Mouse (Mus musculus) heart, adult 8-10 months (tissue): Measurements from ENCODE around the gene C1rl. TPM values are rescaled to one million over a fixed set of nuclear protein-coding genes. Genes with fewer than 3 reads are reported as not detected.
"Not testable (repeated sequence)": the region's sequence is repeated elsewhere in the genome, so short reads cannot be mapped to it uniquely, and the experiment has no call there.

ENCODE experiments used
- DNase-seq: peaks from one replicate; pipeline ENCODE4 v3.0.0; 2022; ENCODE audit warnings: low spot score
- total RNA-seq, 4 experiments: library from RNA; stranded (reverse); gene quantifications; 2 replicates each; pipeline ENCODE4 v1.2.4; 2022

The C1rl gene
- total RNA-seq, result 1 to 10 TPM; 1.1 to 2.1 (median 1.9) TPM

- DNase-seq, result peak; percentile 89
Measured at GRCm38 (mm10) chr6:124492842-124493561, at the start of gene C1rl. Gene C1rl (plus strand): TSS chr6:124493113.

- DNase-seq, result no peak
Measured at GRCm38 (mm10) chr6:124443338-124443737, 49.6 kb upstream of the C1rl start.

- no peak for DNase-seq
Measured at GRCm38 (mm10) chr6:124446024-124446423, 46.9 kb upstream of the C1rl start.

- no peak for DNase-seq
Measured at GRCm38 (mm10) chr6:124446459-124446858, 46.5 kb upstream of the C1rl start.

DNA sequence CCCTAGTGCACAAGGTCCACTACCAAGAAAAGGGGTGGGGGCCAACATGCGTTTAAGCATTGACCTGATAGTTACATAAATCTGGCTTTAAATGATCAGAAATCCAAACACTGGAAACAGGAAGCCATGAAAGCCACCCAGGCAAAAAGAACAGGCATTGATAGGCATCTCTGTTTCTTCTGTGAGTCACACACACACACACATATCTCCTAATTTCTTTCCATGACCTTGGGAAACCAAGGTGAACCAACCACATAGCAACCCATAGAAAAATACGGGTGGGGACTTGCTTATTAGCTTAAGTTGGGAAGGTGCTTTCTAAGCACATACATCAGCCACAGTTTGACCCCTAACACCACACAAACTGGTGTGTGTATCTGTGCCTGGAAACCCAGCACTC, 45.6 kb upstream of the C1rl start:
- DNase-seq, result no peak

GRCm38 (mm10) chr6:124448186-124448852, 44.6 kb upstream of the C1rl start:
- no peak for DNase-seq

DNA sequence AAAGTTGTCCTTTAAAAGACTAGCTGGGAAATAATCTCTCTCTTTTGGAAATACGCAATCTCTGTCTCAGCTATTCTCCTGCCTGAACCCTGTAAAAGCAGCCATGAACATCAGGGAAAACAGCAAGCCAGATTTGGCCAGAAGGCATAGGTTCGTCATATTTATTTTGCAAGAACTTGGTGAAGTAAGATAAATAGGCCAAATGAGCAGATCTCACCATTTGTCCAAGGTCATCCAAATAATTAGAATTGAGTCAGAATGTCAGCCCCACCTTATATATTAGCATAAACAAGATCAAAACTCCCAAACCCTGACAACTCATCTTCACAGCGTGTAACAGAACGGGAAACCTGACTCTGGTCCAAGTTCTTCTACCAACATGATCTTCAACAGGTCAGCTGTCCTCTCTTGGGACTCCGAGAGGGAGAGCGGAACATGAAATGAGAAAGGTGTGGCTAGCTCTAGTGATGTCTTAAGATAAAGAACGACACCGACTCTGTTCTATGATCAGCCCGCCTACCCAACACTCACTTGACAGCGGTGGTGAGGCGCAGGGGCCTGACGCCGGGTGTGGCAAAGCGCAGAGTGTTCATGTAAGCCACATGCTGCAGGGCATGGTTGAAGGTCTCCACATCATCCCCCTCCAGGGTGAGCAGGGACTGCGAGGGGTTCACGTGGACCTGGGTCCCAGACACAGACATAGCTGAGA, 43.8 kb upstream of the C1rl start:
- no peak for DNase-seq

DNA sequence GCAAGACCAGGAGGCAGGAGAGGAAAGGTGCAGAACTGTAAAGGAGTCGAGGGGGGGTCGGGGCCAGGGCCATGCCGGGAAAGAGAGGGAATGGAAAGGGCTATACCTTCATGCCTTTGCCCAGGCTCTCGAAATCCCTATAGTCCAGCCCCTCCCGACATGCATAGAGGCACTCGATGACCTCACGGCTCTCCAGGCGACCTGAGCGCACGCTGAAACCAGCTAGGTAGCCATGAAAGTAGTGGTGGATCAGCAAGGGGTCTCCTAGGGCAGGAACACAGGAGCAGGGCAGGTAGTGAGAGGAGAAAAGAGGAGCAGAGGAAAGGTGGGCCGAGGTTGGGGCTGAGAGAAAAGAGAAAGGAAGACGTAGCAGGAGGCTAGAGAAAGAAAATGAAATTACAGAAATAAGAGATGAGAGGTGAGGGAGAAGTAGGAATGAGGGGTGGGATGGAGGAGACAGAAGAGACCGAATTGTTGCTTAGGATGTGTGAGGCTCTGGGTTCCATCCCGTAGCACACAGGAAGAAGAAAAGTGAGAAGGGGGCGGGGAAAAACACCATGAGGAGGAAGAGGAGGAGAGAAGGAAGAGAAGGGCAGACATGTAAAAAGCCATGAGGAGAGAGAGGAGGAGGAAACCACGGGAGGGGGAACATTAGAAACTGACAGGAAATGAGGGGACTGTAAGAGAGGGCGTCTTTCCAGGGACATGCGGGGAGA, 43.1 kb upstream of the C1rl start:
- DNase-seq, result no peak

DNA sequence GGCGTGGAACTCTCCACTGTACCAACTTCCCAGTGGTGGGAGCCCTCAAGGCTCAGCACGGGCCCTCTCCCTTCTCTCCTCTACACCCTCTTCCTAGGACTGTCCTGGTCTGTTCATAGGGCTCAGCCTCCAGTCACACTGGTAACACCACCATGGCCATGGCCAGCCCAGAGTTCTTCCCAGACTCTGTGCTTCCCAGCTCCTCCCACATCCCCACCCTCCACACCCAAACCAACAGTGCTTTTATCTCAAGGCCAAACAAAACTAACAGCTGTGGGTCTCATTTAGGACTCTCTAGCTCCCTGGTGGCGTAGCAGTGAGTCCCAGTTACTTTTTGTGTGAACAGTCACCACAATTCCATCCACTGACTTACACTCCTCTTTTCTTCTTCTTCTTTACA, 40.9 kb upstream of the C1rl start:
- DNase-seq, result no peak

- DNase-seq, result no peak
Measured at GRCm38 (mm10) chr6:124453756-124454155, 39.2 kb upstream of the C1rl start.

DNA sequence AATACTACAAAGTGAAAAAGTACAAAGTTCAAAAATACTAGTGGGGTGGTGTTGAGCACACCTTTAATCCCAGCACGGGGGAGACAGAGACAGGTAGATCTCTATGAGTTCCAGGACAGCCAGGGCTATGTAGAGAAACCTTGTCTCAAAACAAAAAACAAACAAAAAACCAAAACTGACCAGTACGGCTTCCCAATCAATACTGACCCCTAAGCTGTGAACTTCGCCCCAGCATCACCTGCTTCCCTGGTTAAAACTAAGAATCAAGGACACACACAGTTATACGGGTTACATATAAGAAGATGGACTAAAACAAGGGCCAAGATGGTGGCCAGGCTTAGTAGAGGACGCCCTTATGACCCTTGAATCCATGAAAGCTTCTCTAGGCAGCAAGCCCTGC, 36.7 kb upstream of the C1rl start:
- DNase-seq, result no peak

DNA sequence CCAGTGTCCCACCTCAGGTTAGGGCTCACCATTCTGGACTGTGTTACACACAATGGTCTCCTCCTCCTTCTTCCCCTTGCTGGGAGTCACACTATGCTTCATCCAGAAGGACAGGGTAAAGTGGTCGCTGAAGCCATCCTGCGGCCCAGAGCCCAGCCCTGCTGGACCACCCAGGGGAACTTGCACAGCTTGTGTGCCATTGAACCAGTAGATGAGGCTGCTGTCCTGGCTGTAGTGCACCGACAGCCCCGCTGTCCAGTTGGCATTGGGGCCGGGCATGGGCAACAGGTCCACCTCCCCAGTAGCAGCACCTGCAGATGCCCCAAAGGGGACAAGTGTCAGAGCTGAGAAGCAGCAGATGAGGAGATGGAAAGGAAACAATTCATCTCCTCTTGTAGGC, 35.1 kb upstream of the C1rl start:
- DNase-seq, result no peak

DNA sequence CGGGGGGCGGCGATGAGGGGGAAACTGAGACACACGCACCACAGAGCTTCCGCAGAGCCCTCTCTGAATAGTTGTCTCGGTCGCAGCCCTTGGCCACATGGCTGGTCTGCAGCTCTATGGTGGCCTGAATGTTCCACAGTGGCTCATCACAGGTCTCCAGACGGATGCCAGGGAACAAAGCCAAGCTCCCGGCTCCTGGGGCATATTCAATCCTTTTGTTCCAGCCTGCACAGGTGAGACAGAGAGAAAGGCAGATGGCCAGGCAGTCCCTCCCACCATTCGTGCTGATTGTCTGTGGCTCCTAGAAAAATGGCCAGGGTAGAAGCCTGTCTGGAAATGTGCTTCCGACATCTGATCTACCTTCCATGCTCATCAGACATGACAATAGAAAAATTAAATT, 34.4 kb upstream of the C1rl start:
- no peak for DNase-seq

DNA sequence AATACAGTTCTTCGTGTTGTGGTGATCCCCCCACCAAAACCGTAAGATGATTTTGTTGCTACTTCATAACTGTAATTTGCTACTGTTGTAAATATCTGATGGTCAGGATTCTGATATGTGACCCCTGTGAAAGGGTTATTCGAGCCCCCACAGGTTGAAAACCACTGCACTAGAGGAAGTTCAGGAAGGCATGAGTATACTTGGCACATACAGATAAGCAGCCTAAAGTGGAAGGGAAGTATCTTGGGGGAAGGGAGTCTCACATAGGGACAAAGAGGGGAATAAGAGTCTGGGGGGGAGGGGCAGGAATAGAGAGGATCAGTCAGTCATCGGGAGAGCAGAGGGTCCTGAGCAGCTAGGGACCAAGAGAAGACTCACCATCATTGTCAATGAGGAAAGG, 33.5 kb upstream of the C1rl start:
- no peak for DNase-seq

DNA sequence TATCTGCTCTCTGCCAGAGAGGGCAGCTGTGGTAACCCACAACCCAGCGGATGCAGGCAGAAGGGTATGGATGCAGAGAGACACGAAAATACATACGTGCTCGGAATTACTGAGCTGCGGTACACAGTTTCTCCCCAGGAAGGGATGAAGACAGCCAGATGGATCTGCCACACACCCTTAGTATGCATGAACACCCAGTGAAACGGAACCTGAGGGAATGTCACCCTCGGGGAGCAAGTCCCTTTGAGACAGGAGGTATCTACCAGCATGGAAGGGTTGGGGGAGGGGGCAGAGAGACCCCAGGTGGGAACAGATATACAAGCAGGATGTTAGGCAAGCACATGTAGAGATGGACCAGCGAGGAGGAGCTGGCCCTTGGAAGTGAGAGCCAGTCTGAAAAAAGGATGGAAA, 29.0 kb upstream of the C1rl start:
- no peak for DNase-seq

GRCm38 (mm10) chr6:124464305-124465271, 28.3 kb upstream of the C1rl start, which contains the start of gene Clstn3:
Gene Clstn3 (minus strand): TSS chr6:124464794.
- peak; percentile 27 for DNase-seq

DNA sequence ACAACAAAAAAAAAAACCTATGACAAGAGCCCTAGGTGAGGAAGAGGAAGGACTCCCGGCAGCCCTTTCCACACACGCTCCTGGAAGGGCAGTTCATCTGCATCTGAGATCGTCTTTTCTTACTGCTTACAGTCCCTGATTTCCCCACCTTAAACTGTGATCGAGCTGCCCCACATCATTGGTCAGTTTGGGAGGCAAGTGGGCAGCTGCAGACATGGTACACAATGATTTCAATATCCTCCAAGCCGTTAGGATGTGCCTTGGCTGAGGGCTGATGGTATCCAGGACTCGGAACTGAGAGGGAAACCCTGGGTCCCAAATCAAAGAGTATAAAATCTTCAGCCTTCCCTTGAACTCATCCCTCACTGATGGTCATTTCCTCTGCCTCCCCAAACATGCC, 27.6 kb upstream of the C1rl start:
- no peak for DNase-seq

- no peak for DNase-seq
Measured at GRCm38 (mm10) chr6:124465729-124466128, 27.2 kb upstream of the C1rl start.

GRCm38 (mm10) chr6:124471121-124471520, 21.8 kb upstream of the C1rl start:
- DNase-seq, result no peak

DNA sequence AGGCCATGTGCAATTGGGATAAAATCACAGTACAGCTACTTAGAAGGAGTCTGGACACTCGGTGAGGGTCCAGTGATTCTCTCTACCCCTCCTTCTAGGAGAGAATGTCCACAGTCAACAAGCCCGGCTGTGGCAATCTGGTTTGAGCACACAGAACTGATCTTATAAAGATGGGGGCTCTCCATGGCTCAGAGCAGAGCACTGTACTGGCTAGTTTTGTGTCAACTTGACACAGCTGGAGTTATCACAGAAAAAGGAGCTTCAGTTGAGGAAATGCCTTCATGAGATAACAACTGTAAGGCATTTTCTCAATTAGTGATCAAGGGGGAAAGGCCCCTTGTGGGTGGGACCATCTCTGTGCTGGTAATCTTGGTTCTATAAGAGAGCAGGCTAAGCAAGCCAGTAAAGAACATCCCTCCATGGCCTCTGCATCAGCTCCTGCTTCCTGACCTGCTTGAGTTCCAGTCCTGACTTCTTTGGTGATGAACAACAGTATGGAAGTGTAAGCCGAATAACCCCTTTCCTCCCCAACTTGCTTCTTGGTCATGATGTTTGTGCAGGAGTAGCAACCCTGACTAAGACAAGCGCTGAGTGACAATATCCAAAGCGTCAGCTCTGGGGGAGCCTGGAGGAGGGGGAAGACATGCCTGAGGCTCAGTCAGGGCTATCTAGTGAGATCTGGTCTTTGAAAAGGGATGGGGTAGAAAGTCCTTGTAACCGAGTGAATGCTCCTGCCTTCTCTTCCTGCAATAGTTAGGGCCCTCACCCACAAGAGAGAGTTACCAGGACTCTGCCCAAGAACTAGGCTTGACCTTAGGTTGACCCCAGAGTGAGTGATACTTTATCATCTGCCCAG, 20.9 kb upstream of the C1rl start:
- DNase-seq, result not testable (repeated sequence)
